Comparison of ENCODE assay signal across 8 mouse cellular contexts in genomic region chr12:16653332-16654093, GRCm38 (mm10). TPM values are rescaled to one million over a fixed set of nuclear protein-coding genes. Genes with fewer than 3 reads are reported as not detected.
DNase-seq lines count a peak whose midpoint lies in the region; ATAC-seq lines count a peak whose summit lies in the region.

Ntsr2 (plus strand) TSS chr12:16653382.

- peak within 1 kb of the TSS; percentile 60 for H3K9ac ChIP-seq in hindbrain, embryonic 16.5 days (ENCODE audit: low read depth, low read length)

- H3K4me3 ChIP-seq in hindbrain, embryonic 16.5 days (ENCODE audit: low read length) = peak within 1 kb of the TSS; percentile 46

- peak; percentile 92 for ATAC-seq in hindbrain, embryonic 16.5 days

- H3K4me2 ChIP-seq in hindbrain, embryonic 16.5 days (ENCODE audit: low read length) = peak within 1 kb of the TSS; percentile 89

- H3K27me3 ChIP-seq in hindbrain, embryonic 16.5 days (replicated peaks; ENCODE audit: control insufficient read depth, insufficient read depth, low read length) = peaks cover 18% of the 10 kb centered on the region

- peak; percentile 87 for DNase-seq in ZHBTc4 (ENCODE audit: low read depth, low spot score)
- DNase-seq in cerebellum, postnatal 4 days (ENCODE audit: low spot score in 2 of 2) = peak; percentile 40 to 72
- peak; percentile 78 to 82 for DNase-seq in gastrocnemius, adult 8-10 months (ENCODE audit: low spot score in 2 of 2)
- peak; percentile 54 to 76 for DNase-seq in left cerebral cortex, adult 18-20 months (ENCODE audit: low spot score in 2 of 2)
- peak; percentile 69 for DNase-seq in lung, postnatal 25 days (ENCODE audit: low spot score)
- peak; percentile 78 for DNase-seq in right cerebral cortex, postnatal 10 days (ENCODE audit: low spot score in 2 of 2)
- no peak for DNase-seq in T-cell, adult 2 months (ENCODE audit: low spot score)

- H3K9me3 ChIP-seq in hindbrain, embryonic 16.5 days (ENCODE audit: control insufficient read depth, low read length) = no peaks in the 10 kb centered on the region

- WGBS in hindbrain, embryonic 16.5 days = 3% methylated on average over 58 of the region's 58 CpGs

- H3K27ac ChIP-seq in hindbrain, embryonic 16.5 days (ENCODE audit: low read depth, low read length) = no peak within 1 kb of the TSS

- H3K4me1 ChIP-seq in hindbrain, embryonic 16.5 days (ENCODE audit: control insufficient read depth, insufficient read depth, low read depth, low read length) = peaks cover 8% of the 10 kb centered on the region

- no peaks in the 10 kb centered on the region for H3K36me3 ChIP-seq in hindbrain, embryonic 16.5 days (ENCODE audit: control insufficient read depth, insufficient read depth, low read length)

RNA-seq across cellular contexts. Expression of gene Ntsr2, which starts in this region (rescaled TPM):
- 1 to 10 TPM; 1.1 to 2.8 (median 2.1) TPM for total RNA-seq in gastrocnemius, adult 8-10 months (2022)
- polyA plus RNA-seq in hindbrain, embryonic 16.5 days (2015; fragmentation: Nextera tagmentation; extraction: Ambion mirVana) = 5.8 and 8.4 TPM in 2 replicates
- 100 to 1,000 TPM; 120 to 126 TPM for total RNA-seq in left cerebral cortex, adult 18-20 months (2021)

Comparison
In these comparisons a context has a peak if more than half of its experiments do, and no peak if none do; other contexts are left out.
1. RNA of gene Ntsr2 (total RNA-seq): 120 to 126 TPM in left cerebral cortex, adult 18-20 months; 1.1 to 2.8 TPM in gastrocnemius, adult 8-10 months; every median in the first group is over 10 times any median in the second.